Mouse (Mus musculus) neural tube, embryonic 14.5 days (tissue): ENCODE results near the gene Ssbp3. TPM values are rescaled to one million over a fixed set of nuclear protein-coding genes. Genes with fewer than 3 reads are reported as not detected.

ENCODE experiments used
- ATAC-seq: fragments of 200-750 bp; cut with Nextera tagmentation; 2 replicates; pipeline ENCODE4 v1.8.0; 2017; ENCODE audit warnings: low read depth, mild to moderate bottlenecking, moderate TSS enrichment, moderate library complexity
- H3K27ac ChIP-seq: fragments of 300-500 bp; sonication (generic); 2 replicates; pipeline ENCODE4 v1.5.1; 2014; ENCODE audit warnings: low read depth, mild to moderate bottlenecking, control low read depth, low read length, moderate library complexity, mixed read lengths
- H3K27me3 ChIP-seq: fragments of 300-500 bp; sonication (generic); 2 replicates; pipeline ENCODE4 v1.6.1; 2014; ENCODE audit warnings: low read length; ENCODE audit not compliant: control insufficient read depth, insufficient read depth
- H3K36me3 ChIP-seq: fragments of 300-500 bp; sonication (generic); 2 replicates; pipeline ENCODE4 v1.6.1; 2014; ENCODE audit warnings: low read length, mixed read lengths; ENCODE audit not compliant: control insufficient read depth, insufficient read depth
- H3K4me1 ChIP-seq: fragments of 300-500 bp; sonication (generic); 2 replicates; pipeline ENCODE4 v1.6.1; 2014; ENCODE audit warnings: low read length; ENCODE audit not compliant: control insufficient read depth, insufficient read depth
- H3K4me2 ChIP-seq: fragments of 300-500 bp; sonication (generic); 2 replicates; pipeline ENCODE4 v1.6.1; 2014; ENCODE audit warnings: mild to moderate bottlenecking, low read depth, low read length, control low read depth
- H3K4me3 ChIP-seq: fragments of 300-500 bp; sonication (generic); 2 replicates; pipeline ENCODE4 v1.5.1; 2014; ENCODE audit warnings: low read depth, low read length, control low read depth, mixed read lengths
- H3K9ac ChIP-seq: fragments of 300-500 bp; sonication (generic); replicated peaks from 2 replicates; pipeline ENCODE4 v1.6.1; 2014; ENCODE audit warnings: low read depth, mild to moderate bottlenecking, control low read depth, low read length, mixed read lengths
- H3K9me3 ChIP-seq: fragments of 300-500 bp; sonication (generic); 2 replicates; pipeline ENCODE4 v1.6.1; 2016; ENCODE audit warnings: low read length; ENCODE audit not compliant: control insufficient read depth
- WGBS: fragments of 180-500 bp; shearing (Covaris S2); extraction: QIAGEN DNeasy Blood & Tissue Kit; methylation state at CpG from one replicate; pipeline ENCODE4 v1.1.7; 2014; 5-methylcytosine and 5-hydroxymethylcytosine counted together
- polyA plus RNA-seq: library from polyadenylated mRNA; unstranded; fragments of >200 nt; fragmentation: Nextera tagmentation; extraction: Ambion mirVana; gene quantifications from 2 replicates; pipeline ENCODE4 v1.2.1, GENCODE M21; 2014

Gene Ssbp3
- polyA plus RNA-seq, 1 experiment from 2014 or later, result 106 TPM

DNA sequence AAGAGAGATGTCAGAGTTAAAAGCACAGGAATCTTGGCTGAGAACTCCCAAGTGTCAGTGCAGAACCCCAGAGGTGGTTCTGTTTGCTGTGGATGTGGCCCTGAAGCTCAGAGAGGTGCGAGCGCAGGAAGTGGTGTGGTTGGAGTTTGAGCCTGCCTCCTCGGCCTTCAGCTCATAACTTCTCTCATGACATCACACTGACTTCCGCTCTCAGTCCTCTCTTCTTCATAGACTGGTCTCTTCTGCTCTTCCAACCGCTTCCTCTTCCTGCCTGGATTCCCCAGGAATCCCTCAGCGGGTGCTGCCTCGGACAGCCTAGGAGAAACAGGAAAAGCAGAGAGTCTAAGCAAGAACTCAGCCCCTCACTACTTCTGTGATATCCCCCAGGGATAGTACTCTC, 60.3 kb downstream of the Ssbp3 start:
- H3K9ac ChIP-seq, result no peak overlapping the region
- no peaks in the 10 kb centered on the region for H3K36me3 ChIP-seq
- peaks cover 36% of the 10 kb centered on the region for H3K4me1 ChIP-seq
- H3K4me2 ChIP-seq, result no peak overlapping the region
- H3K27ac ChIP-seq, result no peak overlapping the region
- H3K27me3 ChIP-seq, result no peaks in the 10 kb centered on the region
- ATAC-seq, result no peak
- no peak overlapping the region for H3K4me3 ChIP-seq
- no peaks in the 10 kb centered on the region for H3K9me3 ChIP-seq
- WGBS, result 83% methylated on average over 7 of the region's 7 CpGs

DNA sequence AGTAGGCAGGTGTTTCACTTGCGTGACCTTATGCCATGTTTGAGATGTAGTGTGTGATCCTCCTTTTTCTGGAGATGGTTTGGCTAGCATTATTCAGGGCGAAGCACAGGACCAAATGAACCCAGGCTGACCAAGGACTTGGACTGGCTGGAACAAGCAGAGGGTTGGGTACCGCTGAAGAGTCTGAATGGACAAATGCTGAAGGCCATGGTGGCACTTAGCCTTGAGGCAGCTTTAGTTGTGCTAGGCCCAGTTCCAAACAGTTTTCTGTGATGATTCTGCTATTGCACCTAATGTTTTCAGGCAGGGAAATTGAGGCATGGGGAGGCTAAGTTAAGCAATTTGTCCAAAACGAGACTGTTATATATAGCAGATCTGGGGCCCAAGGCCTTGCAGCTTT, 61.6 kb downstream of the Ssbp3 start:
- 85% methylated on average over 4 of the region's 4 CpGs for WGBS
- H3K27ac ChIP-seq, result no peak overlapping the region
- no peaks in the 10 kb centered on the region for H3K27me3 ChIP-seq
- no peak overlapping the region for H3K4me3 ChIP-seq
- peaks cover 48% of the 10 kb centered on the region for H3K4me1 ChIP-seq
- no peak overlapping the region for H3K4me2 ChIP-seq
- ATAC-seq, result no peak
- no peak overlapping the region for H3K9ac ChIP-seq
- H3K36me3 ChIP-seq, result no peaks in the 10 kb centered on the region
- H3K9me3 ChIP-seq, result no peaks in the 10 kb centered on the region

DNA sequence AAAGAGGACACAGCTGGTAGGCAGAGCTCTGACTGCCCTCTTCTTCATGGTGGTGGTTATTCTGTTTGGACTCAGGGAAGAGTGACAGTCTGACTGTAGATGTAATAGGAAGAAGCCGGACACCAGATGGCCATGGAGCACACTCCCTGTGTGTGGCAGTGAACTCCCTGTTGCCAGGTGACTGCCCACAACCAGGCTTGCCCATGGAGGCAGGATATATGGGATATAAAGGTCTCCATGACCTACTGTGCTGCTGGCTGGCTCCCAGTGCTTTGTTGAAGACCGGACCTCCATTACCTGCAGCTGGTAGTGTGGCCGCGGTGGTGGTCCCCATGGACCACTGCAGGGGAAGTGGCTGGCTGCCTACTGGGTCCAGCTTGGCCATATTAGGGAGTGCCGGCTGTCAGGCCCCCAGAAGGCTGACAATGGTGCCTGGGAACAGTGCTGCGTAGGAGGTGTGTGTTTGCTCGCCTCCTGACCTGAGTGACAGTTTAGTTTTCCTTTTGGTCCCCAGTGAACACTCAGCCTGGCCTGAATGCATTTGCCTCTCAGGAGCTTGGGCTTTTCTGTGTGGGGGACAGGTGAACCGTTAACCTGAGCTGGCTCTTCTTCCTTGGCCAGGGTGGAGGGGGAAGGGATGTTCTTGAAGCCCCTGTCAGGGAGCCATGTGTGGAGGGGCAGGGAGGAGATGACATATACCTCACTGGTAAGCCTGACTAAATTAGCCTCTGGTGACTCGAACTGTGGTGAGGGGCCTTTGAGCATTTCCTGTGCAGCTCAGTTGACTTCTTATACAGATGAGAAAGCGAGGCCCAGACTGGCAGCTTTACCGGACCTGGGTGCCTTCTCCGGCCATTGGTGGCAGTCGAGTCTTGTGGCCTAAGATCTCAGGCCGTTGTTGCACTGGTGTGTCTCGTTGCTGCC, 62.2 kb downstream of the Ssbp3 start:
- Histone ChIP-seq H3K27me3 (no peaks in the 10 kb centered on the region), H3K4me1 (peaks cover 55% of the 10 kb centered on the region), H3K4me2 (no peak overlapping the region), H3K4me3 (no peak overlapping the region), H3K9me3 (no peaks in the 10 kb centered on the region), H3K27ac (no peak overlapping the region), H3K36me3 (no peaks in the 10 kb centered on the region), H3K9ac (no peak overlapping the region)
- ATAC-seq, result no peak
- 63% methylated on average over 15 of the region's 15 CpGs for WGBS

DNA sequence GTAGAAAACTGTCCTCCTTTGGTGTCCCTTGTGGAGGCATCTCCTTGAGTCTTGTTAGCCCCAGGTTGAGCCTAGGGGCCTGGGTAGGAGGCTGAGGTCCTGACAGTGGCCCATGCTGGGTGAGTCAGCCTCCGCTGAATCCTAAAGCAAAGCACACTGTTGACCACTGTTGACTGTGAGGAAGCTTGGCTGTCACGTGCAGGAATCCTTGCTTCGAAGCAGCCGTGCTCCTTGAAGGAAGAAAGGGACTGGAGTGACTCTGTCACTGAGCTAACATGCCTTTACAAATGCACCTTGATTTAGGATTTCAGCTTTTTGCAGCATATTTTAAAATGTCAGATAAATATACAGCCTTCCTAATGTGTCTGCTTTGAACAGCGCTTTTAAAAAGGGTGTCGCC, 64.8 kb downstream of the Ssbp3 start:
- no peaks in the 10 kb centered on the region for H3K36me3 ChIP-seq
- H3K4me1 ChIP-seq, result peaks cover 63% of the 10 kb centered on the region
- no peak overlapping the region for H3K4me2 ChIP-seq
- H3K9ac ChIP-seq, result no peak overlapping the region
- H3K27ac ChIP-seq, result no peak overlapping the region
- H3K27me3 ChIP-seq, result no peaks in the 10 kb centered on the region
- ATAC-seq, result no peak
- WGBS, result 49% methylated on average over 6 of the region's 6 CpGs
- H3K4me3 ChIP-seq, result no peak overlapping the region
- no peaks in the 10 kb centered on the region for H3K9me3 ChIP-seq

DNA sequence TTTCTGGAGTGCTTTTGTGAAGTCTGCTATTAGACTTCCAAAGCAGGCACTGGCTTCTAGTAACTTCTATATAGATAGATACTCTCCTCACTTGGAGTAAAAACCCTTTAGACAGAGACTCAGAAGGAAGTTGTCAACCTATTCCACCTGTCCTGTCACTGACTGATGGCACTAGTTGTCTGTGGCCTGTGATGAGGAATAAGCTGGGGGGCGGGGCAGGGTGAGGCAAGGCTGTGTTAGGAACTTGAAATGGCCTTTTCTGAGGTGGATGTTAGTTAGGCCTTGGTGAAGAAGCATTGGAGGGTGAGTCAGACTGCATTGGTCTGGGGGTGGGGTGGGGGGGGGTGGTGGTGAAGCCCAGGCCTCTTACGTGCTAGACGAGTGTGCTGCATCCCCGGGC, 65.4 kb downstream of the Ssbp3 start:
- peaks cover 63% of the 10 kb centered on the region for H3K4me1 ChIP-seq
- no peak overlapping the region for H3K27ac ChIP-seq
- ATAC-seq, result no peak
- no peak overlapping the region for H3K4me3 ChIP-seq
- H3K36me3 ChIP-seq, result no peaks in the 10 kb centered on the region
- WGBS, result 42% methylated on average over 4 of the region's 4 CpGs
- no peak overlapping the region for H3K4me2 ChIP-seq
- no peaks in the 10 kb centered on the region for H3K9me3 ChIP-seq
- H3K27me3 ChIP-seq, result no peaks in the 10 kb centered on the region
- H3K9ac ChIP-seq, result no peak overlapping the region

DNA sequence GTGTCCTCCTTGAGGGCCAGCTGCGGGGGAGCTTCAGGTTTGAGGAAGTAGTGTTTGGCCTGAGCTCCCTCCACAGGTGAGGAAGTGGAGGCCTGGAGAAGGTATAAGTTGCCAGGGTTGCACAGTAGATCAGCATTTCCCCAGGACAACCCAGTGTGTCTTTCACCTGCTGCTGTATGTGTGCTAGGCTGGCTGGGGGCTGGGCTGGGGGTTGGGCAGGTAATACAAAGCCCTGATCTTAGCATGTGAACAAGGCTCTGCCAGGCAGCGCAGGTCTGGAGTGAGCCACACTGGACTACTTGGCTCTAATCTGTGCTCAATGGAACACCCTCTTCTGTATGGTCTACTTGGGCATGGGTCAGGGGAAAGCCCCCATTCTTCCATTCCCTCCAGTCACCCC, 66.1 kb downstream of the Ssbp3 start:
- Histone ChIP-seq H3K4me1 (peaks cover 58% of the 10 kb centered on the region), H3K4me3 (no peak overlapping the region), H3K27me3 (no peaks in the 10 kb centered on the region), H3K9ac (no peak overlapping the region), H3K36me3 (no peaks in the 10 kb centered on the region), H3K27ac (no peak overlapping the region), H3K9me3 (no peaks in the 10 kb centered on the region), H3K4me2 (no peak overlapping the region)
- 59% methylated on average over 2 of the region's 2 CpGs for WGBS
- ATAC-seq, result no peak

DNA sequence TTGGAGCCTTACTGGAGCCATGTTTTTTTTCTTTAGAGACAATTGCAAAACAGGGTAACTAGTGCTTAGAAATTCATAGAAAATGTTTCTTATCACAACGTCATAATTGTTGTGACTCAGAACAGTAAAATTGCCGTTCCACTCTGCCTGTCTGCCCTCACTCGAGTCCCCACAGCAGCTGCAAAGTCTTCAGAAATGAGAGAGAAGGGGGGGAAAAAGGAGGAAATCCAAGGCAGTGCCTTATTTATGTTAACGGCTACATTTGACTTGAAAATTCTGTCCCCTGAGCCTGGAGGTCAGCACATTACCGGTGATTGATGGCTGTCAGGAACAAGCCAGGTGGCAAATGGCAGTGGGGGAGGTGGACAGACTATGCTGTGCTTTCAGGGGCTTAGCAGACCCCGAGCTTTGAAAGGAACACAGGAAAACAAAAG, 66.7 kb downstream of the Ssbp3 start:
- Histone ChIP-seq H3K36me3 (no peaks in the 10 kb centered on the region), H3K4me3 (no peak overlapping the region), H3K27me3 (no peaks in the 10 kb centered on the region), H3K9me3 (no peaks in the 10 kb centered on the region), H3K4me1 (peaks cover 54% of the 10 kb centered on the region), H3K4me2 (0 out of 2 replicates have a peak overlapping the region, but pooled peaks have one; percentile 2), H3K27ac (0 out of 2 replicates have a peak overlapping the region, but pooled peaks have one; percentile 60), H3K9ac (no peak overlapping the region)
- ATAC-seq, result no peak
- WGBS, result under 1% methylated on average over 6 of the region's 6 CpGs

DNA sequence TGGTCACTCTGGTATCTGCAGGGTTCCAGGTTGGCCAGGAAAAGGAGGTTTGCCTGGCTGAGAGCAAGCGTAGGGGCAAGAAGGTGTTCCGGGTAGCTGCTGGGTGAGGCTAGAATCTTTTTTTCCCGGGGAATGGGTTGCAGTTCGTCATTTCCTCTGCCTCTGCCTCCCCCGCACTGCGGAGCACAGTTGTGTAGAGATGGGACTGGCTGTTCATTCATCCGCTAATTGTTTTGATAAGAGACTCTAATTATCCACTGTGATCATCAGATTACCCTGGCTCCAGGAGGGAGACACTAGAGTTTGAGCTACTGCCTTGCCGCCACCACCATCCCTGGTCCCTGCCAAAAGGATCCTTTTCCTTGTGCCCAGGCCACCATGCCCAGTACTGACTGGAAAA, 67.9 kb downstream of the Ssbp3 start:
- ATAC-seq, result no peak
- Histone ChIP-seq H3K36me3 (no peaks in the 10 kb centered on the region), H3K4me1 (peaks cover 55% of the 10 kb centered on the region), H3K27ac (peak overlapping the region; percentile 60), H3K4me2 (no peak overlapping the region), H3K9me3 (no peaks in the 10 kb centered on the region), H3K27me3 (no peaks in the 10 kb centered on the region), H3K9ac (0 out of 2 replicates have a peak overlapping the region, but pooled peaks have one; percentile 25), H3K4me3 (no peak overlapping the region)
- WGBS, result 22% methylated on average over 8 of the region's 8 CpGs

DNA sequence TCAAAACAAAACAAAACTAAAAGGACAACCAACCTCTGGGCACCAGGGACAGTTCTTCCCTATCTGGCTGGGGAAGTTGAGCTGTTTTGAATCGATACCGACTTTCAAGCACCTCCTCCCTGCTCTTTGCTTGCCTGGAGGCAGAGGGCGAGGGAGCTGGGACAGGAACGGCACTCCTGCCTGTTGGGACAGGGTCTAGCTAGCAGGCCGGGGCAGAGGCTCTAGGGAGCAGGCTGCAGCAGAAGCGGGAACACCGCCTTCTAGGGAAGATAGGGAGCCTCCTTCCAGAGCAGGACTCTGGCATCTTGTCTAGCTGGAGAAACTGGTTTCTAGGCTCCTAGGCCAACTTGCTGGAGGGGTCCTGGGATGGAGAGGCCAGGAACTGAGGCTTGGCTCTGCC, 70.2 kb downstream of the Ssbp3 start:
- no peaks in the 10 kb centered on the region for H3K9me3 ChIP-seq
- no peak overlapping the region for H3K9ac ChIP-seq
- H3K36me3 ChIP-seq, result no peaks in the 10 kb centered on the region
- ATAC-seq, result no peak
- H3K4me2 ChIP-seq, result no peak overlapping the region
- peaks cover 58% of the 10 kb centered on the region for H3K4me1 ChIP-seq
- H3K27me3 ChIP-seq, result no peaks in the 10 kb centered on the region
- no peak overlapping the region for H3K27ac ChIP-seq
- 29% methylated on average over 7 of the region's 7 CpGs for WGBS
- H3K4me3 ChIP-seq, result no peak overlapping the region
